Mouse (Mus musculus): Measurements from ENCODE around the gene Trim46. TPM values are rescaled to one million over a fixed set of nuclear protein-coding genes. Genes with fewer than 3 reads are reported as not detected.

Trim46 gene
- polyA plus RNA-seq, 1 experiment from 2014 or later, result 7.1 TPM

- no peak overlapping the region for H3K4me3 ChIP-seq (ENCODE audit: low read depth, low read length)
- H3K36me3 ChIP-seq (ENCODE audit: control insufficient read depth, insufficient read depth, low read length), result no peaks in the 10 kb centered on the region
- H3K9ac ChIP-seq (ENCODE audit: low read length), result no peak overlapping the region
- H3K4me2 ChIP-seq, result no peak overlapping the region
- ATAC-seq (ENCODE audit: low FRiP score), result no peak
- H3K27me3 ChIP-seq (ENCODE audit: control insufficient read depth, insufficient read depth, low read length), result no peaks in the 10 kb centered on the region
- no peak for DNase-seq (ENCODE audit: low spot score, missing footprints)
- no peak overlapping the region for H3K27ac ChIP-seq (ENCODE audit: low read depth, low read length)
- no peaks in the 10 kb centered on the region for H3K9me3 ChIP-seq (ENCODE audit: control insufficient read depth, low read length)
- WGBS, result 82% methylated on average over 16 of the region's 16 CpGs
- H3K4me1 ChIP-seq (ENCODE audit: control insufficient read depth, insufficient read depth, low read length), result peaks cover 12% of the 10 kb centered on the region
These were observed 14.3 kb downstream of the Trim46 start for GRCm38 (mm10) chr3:89231772-89232275.

- WGBS, result 75% methylated on average over 7 of the region's 7 CpGs
- Histone ChIP-seq H3K36me3 (ENCODE audit: control insufficient read depth, insufficient read depth, low read length) (no peaks in the 10 kb centered on the region), H3K4me1 (ENCODE audit: control insufficient read depth, insufficient read depth, low read length) (peaks cover 12% of the 10 kb centered on the region), H3K4me2 (no peak overlapping the region), H3K9me3 (ENCODE audit: control insufficient read depth, low read length) (no peaks in the 10 kb centered on the region), H3K27ac (ENCODE audit: low read depth, low read length) (no peak overlapping the region), H3K4me3 (ENCODE audit: low read depth, low read length) (no peak overlapping the region), H3K27me3 (ENCODE audit: control insufficient read depth, insufficient read depth, low read length) (no peaks in the 10 kb centered on the region), H3K9ac (ENCODE audit: low read length) (no peak overlapping the region)
- ATAC-seq (ENCODE audit: low FRiP score), result no peak
- DNase-seq (ENCODE audit: low spot score, missing footprints), result no peak
These were observed 14.8 kb downstream of the Trim46 start for GRCm38 (mm10) chr3:89231345-89231744.

GRCm38 (mm10) chr3:89230561-89230960 is 15.5 kb downstream of the Trim46 start:
- H3K4me1 ChIP-seq (ENCODE audit: control insufficient read depth, insufficient read depth, low read length), result peaks cover 12% of the 10 kb centered on the region
- no peak overlapping the region for H3K4me2 ChIP-seq
- H3K9ac ChIP-seq (ENCODE audit: low read length), result no peak overlapping the region
- no peaks in the 10 kb centered on the region for H3K27me3 ChIP-seq (ENCODE audit: control insufficient read depth, insufficient read depth, low read length)
- DNase-seq (ENCODE audit: low spot score, missing footprints), result no peak
- H3K4me3 ChIP-seq (ENCODE audit: low read depth, low read length), result no peak overlapping the region
- 98% methylated on average over 2 of the region's 2 CpGs for WGBS
- H3K27ac ChIP-seq (ENCODE audit: low read depth, low read length), result no peak overlapping the region
- H3K9me3 ChIP-seq (ENCODE audit: control insufficient read depth, low read length), result no peaks in the 10 kb centered on the region
- ATAC-seq (ENCODE audit: low FRiP score), result no peak
- no peaks in the 10 kb centered on the region for H3K36me3 ChIP-seq (ENCODE audit: control insufficient read depth, insufficient read depth, low read length)

- H3K4me3 ChIP-seq (ENCODE audit: low read depth, low read length), result no peak overlapping the region
- peaks cover 22% of the 10 kb centered on the region for H3K4me1 ChIP-seq (ENCODE audit: control insufficient read depth, insufficient read depth, low read length)
- H3K9ac ChIP-seq (ENCODE audit: low read length), result 0 out of 2 replicates have a peak overlapping the region, but pooled peaks have one; percentile 21
- H3K27ac ChIP-seq (ENCODE audit: low read depth, low read length), result no peak overlapping the region
- no peaks in the 10 kb centered on the region for H3K27me3 ChIP-seq (ENCODE audit: control insufficient read depth, insufficient read depth, low read length)
- 73% methylated on average over 4 of the region's 4 CpGs for WGBS
- no peaks in the 10 kb centered on the region for H3K9me3 ChIP-seq (ENCODE audit: control insufficient read depth, low read length)
- no peak for ATAC-seq (ENCODE audit: low FRiP score)
- no peaks in the 10 kb centered on the region for H3K36me3 ChIP-seq (ENCODE audit: control insufficient read depth, insufficient read depth, low read length)
- H3K4me2 ChIP-seq, result no peak overlapping the region
- no peak for DNase-seq (ENCODE audit: low spot score, missing footprints)
These were observed 16.8 kb downstream of the Trim46 start for GRCm38 (mm10) chr3:89229276-89229675.

GRCm38 (mm10) chr3:89228836-89229235 is 17.3 kb downstream of the Trim46 start, which contains the start of gene Muc1:
Muc1 (plus strand) TSS chr3:89229057.
- Histone ChIP-seq H3K9me3 (ENCODE audit: control insufficient read depth, low read length) (no peaks in the 10 kb centered on the region), H3K9ac (ENCODE audit: low read length) (peak within 1 kb of the TSS; percentile 93), H3K27ac (ENCODE audit: low read depth, low read length) (peak within 1 kb of the TSS; percentile 88), H3K4me3 (ENCODE audit: low read depth, low read length) (peak within 1 kb of the TSS; percentile 63), H3K36me3 (ENCODE audit: control insufficient read depth, insufficient read depth, low read length) (0 out of 2 replicates have a peak, but pooled peaks cover 2% of the 10 kb centered on the region), H3K4me2 (peak within 1 kb of the TSS; percentile 83), H3K4me1 (ENCODE audit: control insufficient read depth, insufficient read depth, low read length) (peaks cover 27% of the 10 kb centered on the region), H3K27me3 (ENCODE audit: control insufficient read depth, insufficient read depth, low read length) (no peaks in the 10 kb centered on the region)
- ATAC-seq (ENCODE audit: low FRiP score) (no peak), DNase-seq (ENCODE audit: low spot score, missing footprints) (no peak)
- WGBS, result 34% methylated on average over 10 of the region's 10 CpGs

- Histone ChIP-seq H3K9me3 (ENCODE audit: control insufficient read depth, low read length) (no peaks in the 10 kb centered on the region), H3K9ac (ENCODE audit: low read length) (peak overlapping the region; percentile 93), H3K27ac (ENCODE audit: low read depth, low read length) (peak overlapping the region; percentile 88), H3K27me3 (ENCODE audit: control insufficient read depth, insufficient read depth, low read length) (no peaks in the 10 kb centered on the region), H3K4me1 (ENCODE audit: control insufficient read depth, insufficient read depth, low read length) (peaks cover 33% of the 10 kb centered on the region), H3K36me3 (ENCODE audit: control insufficient read depth, insufficient read depth, low read length) (peaks cover 4% of the 10 kb centered on the region; the same call in 1 of the 2 replicates), H3K4me2 (peak overlapping the region; percentile 83), H3K4me3 (ENCODE audit: low read depth, low read length) (peak overlapping the region; percentile 63)
- DNase-seq (ENCODE audit: low spot score, missing footprints) (peak; percentile 99), ATAC-seq (ENCODE audit: low FRiP score) (peak; percentile 34; the same call in 1 of the 2 replicates)
- under 1% methylated on average over 20 of the region's 20 CpGs for WGBS
These were observed 17.9 kb downstream of the Trim46 start for GRCm38 (mm10) chr3:89228180-89228549.

- Histone ChIP-seq H3K4me2 (peak overlapping the region; percentile 83), H3K9me3 (ENCODE audit: control insufficient read depth, low read length) (no peaks in the 10 kb centered on the region), H3K9ac (ENCODE audit: low read length) (peak overlapping the region; percentile 93), H3K4me3 (ENCODE audit: low read depth, low read length) (peak overlapping the region; percentile 63), H3K27me3 (ENCODE audit: control insufficient read depth, insufficient read depth, low read length) (no peaks in the 10 kb centered on the region), H3K36me3 (ENCODE audit: control insufficient read depth, insufficient read depth, low read length) (peaks cover 9% of the 10 kb centered on the region; the same call in 1 of the 2 replicates), H3K4me1 (ENCODE audit: control insufficient read depth, insufficient read depth, low read length) (peaks cover 40% of the 10 kb centered on the region), H3K27ac (ENCODE audit: low read depth, low read length) (peak overlapping the region; percentile 89)
- ATAC-seq (ENCODE audit: low FRiP score) (peak; percentile 76), DNase-seq (ENCODE audit: low spot score, missing footprints) (peak; percentile 100)
- 2% methylated on average over 41 of the region's 41 CpGs for WGBS
These were observed 18.6 kb downstream of the Trim46 start for GRCm38 (mm10) chr3:89227307-89228179.

- Histone ChIP-seq H3K4me1 (ENCODE audit: control insufficient read depth, insufficient read depth, low read length) (peaks cover 40% of the 10 kb centered on the region), H3K9me3 (ENCODE audit: control insufficient read depth, low read length) (no peaks in the 10 kb centered on the region), H3K27me3 (ENCODE audit: control insufficient read depth, insufficient read depth, low read length) (no peaks in the 10 kb centered on the region), H3K27ac (ENCODE audit: low read depth, low read length) (peak within 1 kb of the TSS; percentile 89), H3K4me2 (peak within 1 kb of the TSS; percentile 83), H3K36me3 (ENCODE audit: control insufficient read depth, insufficient read depth, low read length) (peaks cover 9% of the 10 kb centered on the region; the same call in 1 of the 2 replicates), H3K4me3 (ENCODE audit: low read depth, low read length) (peak within 1 kb of the TSS; percentile 63), H3K9ac (ENCODE audit: low read length) (peak within 1 kb of the TSS; percentile 93)
- DNase-seq (ENCODE audit: low spot score, missing footprints), result no peak
- under 1% methylated on average over 21 of the region's 21 CpGs for WGBS
- no peak for ATAC-seq (ENCODE audit: low FRiP score)
These were observed 19.2 kb downstream of the Trim46 start, which contains the start of gene Mtx1 for GRCm38 (mm10) chr3:89226900-89227299. Mtx1 (minus strand) TSS chr3:89227088.

GRCm38 (mm10) chr3:89226361-89226760 is 19.7 kb downstream of the Trim46 start:
- peak overlapping the region; percentile 93 for H3K9ac ChIP-seq (ENCODE audit: low read length)
- WGBS, result 5% methylated on average over 11 of the region's 11 CpGs
- DNase-seq (ENCODE audit: low spot score, missing footprints), result peak; percentile 94
- H3K4me1 ChIP-seq (ENCODE audit: control insufficient read depth, insufficient read depth, low read length), result peaks cover 43% of the 10 kb centered on the region
- H3K4me2 ChIP-seq, result peak overlapping the region; percentile 83
- H3K27me3 ChIP-seq (ENCODE audit: control insufficient read depth, insufficient read depth, low read length), result no peaks in the 10 kb centered on the region
- H3K4me3 ChIP-seq (ENCODE audit: low read depth, low read length), result peak overlapping the region; percentile 63
- no peaks in the 10 kb centered on the region for H3K9me3 ChIP-seq (ENCODE audit: control insufficient read depth, low read length)
- H3K27ac ChIP-seq (ENCODE audit: low read depth, low read length), result peak overlapping the region; percentile 89
- H3K36me3 ChIP-seq (ENCODE audit: control insufficient read depth, insufficient read depth, low read length), result peaks cover 9% of the 10 kb centered on the region; the same call in 1 of the 2 replicates
- no peak; the same call in none of the 2 replicates for ATAC-seq (ENCODE audit: low FRiP score)
